Mouse (Mus musculus) fat pad, adult 2 months (tissue): ENCODE results near the gene Mrm3.

Experiments used
- DNase-seq: peaks from one replicate; pipeline ENCODE4 v3.0.0-alpha.2; 2011; ENCODE audit warnings: low read depth, low spot score; ENCODE audit errors: extremely low read depth

The Mrm3 gene

DNA sequence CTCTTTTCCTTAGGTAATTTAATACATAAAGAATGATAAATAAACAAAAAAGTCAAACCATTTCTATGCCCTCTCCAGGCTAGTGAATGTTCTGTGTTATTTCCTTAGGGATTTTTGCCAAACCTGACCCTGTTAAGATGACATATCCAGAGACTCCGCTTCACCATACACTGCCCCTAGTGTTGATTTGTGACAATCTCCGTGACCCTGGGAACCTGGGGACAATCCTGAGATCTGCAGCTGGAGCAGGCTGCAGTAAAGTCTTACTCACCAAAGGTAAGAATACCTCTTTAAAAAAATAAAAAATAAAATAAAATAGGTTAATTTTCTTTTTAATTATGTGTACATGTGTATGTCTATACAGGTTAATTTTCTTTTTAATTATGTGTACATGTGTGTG is 3.7 kb downstream of the Mrm3 start:
- no peak for DNase-seq

DNA sequence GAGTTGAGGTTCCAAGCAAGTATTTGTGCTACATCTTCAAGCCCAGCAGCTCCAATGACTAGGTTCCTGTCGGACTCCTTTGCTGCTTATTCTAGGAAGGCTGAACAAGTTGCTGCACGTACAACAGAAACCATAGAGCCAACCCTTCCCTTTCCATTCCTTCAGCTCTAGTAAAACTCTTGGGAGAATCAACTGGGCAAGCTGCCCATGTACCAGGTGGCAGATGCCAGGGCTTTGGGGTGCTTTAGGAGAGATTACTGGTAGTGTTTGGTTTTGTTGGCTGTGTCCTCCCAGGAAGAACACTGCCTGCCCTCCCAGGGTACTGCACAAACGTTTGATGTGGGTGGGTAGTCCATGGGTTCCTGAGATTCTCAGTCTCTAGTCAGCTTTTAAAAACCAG is 8.5 kb downstream of the Mrm3 start:
- DNase-seq, result peak; percentile 80

DNA sequence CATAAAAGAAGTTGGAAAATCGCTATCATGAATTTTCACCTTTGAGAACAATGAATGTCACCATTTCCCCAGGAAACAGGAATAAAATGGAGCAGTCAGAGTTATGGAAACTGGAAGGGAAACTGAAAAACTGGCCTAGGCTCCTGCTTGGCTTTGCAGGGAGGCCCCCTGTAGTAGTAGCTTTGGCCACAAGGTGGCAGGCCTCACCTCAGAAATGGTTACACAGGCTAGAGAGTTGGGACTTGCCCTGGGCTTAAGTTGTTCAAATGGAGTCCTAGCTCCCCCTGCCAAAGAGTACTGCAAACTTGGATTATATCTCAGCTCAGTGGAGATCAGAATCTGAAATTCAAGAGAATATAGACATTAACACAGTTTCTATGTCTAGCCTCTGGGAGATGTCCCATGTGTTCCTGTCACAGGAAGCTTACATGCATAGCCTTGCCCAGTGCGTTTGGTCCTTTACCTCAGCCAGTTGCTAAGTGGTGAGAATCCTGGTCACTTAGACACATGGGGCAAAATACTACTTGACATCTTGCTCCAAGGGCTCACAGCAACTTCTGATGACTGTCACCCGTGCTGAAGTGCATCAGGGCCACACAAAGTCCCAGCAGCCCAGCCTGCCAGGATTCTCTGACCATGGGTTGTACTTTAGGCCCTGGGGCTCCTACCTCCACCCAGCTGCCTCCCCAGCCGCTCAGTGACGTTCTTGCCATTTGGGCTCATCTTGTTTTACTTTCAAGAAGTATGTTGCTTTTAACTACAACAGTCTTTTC is 9.8 kb downstream of the Mrm3 start:
- no peak for DNase-seq

GRCm38 (mm10) chr11:76253918-76254264 is 10.4 kb downstream of the Mrm3 start:
- DNase-seq, result no peak

- DNase-seq, result no peak
These were observed 12.0 kb downstream of the Mrm3 start for GRCm38 (mm10) chr11:76255431-76256001.

GRCm38 (mm10) chr11:76256129-76256528 is 12.6 kb downstream of the Mrm3 start:
- no peak for DNase-seq

DNA sequence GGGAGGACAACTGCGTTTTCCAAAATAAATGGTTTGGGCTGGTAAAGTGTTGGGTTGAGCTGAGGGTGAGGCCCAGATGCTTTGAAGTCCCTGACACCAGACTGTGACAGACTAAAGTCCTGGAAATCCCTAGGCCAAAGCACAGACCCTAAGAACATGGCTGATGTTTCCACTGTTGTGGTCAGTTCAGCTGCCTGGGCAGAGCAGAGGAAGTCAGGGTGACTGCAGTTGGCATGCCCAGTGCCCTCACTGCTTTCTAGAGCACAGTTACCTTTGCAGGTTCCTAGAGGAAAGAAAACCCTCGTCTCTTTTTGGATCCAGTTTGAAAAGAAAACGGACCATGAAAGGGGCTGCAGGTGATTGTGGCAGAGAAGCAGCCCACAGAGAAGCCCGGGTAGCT is 13.9 kb downstream of the Mrm3 start:
- DNase-seq, result no peak

DNA sequence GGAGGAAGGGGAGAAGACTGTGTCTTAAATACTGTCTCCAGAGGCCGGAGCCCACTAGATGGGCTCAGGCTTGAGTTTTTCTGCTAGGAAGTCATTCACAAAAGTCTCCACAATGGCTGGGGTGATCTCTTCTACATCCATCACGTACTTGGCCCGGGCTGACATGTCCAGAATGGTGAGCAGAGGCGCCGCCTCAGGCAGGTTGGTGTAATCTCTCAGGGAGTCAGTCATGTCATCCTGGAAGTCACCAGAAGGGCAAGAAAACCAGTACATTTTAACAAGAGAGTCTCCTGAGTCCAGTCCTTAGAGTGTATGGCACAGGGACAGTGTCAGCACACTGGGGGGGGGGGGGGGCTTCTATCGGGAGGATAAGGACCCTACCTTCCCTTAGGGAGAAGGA is 15.0 kb downstream of the Mrm3 start:
- no peak for DNase-seq

GRCm38 (mm10) chr11:76260208-76261050 is 16.9 kb downstream of the Mrm3 start:
- no peak for DNase-seq

GRCm38 (mm10) chr11:76261224-76261623 is 17.7 kb downstream of the Mrm3 start:
- DNase-seq, result no peak

DNA sequence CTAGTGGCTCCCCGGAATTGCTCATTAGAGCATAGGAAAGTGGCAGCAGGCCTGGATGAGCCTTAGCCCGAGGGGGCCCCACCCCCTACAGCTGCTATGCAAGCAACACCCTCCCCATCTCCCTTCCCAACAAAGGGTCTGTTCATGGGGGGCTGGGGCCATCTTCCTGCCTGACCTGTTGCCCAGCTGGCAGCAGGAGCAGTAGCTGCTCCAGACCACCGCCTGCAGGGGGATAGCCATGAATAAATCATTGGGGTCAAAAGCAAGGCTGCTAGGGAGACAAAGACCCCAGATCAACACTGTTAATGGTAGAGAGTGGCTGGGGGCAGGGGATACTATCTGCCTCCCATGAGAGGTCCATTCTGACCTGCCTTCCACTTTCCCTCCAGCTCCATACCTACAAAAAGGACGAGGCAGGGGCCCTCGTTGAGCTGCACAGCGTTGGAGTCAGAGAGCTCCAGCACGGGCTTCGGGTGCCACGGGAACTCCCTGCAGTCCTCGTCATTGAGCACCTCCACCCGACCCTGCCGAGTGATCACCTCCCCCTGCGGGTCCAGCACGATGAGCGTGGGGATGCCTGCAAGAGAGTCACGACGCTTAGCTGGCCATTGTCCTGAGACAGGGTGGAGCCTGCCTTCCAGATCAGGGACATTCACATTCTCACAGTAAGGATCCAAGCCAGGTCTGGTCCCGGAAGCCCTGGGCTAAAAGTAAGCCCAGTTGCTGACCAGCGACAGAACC is 19.3 kb downstream of the Mrm3 start:
- no peak for DNase-seq

DNA sequence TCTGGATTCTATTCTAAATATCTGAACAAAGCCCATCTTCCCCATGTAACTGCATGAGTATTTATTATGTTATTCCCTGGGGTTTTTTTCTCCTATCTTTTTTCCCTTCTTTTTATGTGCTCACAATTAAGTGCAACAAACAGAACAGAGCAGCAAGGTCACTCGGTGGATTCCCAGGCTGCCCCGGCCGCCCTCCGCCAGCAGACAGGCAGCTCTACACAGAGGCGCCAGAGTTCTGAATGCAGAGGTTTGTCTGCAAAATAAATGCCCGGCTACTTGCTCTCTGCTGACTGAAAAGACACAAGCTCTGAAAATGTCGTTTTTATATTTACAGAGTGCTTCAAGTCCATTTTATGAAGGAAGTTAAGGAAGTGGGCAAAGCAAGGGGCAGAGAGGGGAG is 24.0 kb downstream of the Mrm3 start:
- DNase-seq, result no peak

DNA sequence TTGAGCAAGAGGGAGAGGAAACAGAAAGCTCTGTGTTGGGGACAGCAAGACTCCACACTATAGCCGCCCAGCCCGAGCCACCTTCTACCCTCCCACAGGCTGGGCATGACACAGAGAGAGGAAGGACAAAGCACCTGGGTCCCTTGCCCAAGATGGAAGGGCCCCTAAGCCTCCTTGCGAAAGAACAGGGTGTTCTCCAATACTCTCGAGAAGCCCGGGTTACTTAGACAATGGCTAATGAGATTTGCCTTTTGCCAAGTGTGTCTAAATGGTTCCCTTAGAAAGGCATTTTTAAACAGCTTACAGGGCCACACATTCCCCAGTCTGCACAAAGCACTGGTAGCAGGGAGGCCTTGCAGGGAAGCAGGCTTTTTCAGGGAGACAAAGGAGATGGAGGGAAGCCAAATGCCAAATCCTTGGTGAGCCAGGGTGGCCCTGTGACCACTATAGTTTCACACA is 24.5 kb downstream of the Mrm3 start:
- DNase-seq, result peak; percentile 85

GRCm38 (mm10) chr11:76268521-76269065 is 25.1 kb downstream of the Mrm3 start:
- DNase-seq, result no peak

GRCm38 (mm10) chr11:76272440-76272839 is 28.9 kb downstream of the Mrm3 start:
- DNase-seq, result no peak

- peak; percentile 76 for DNase-seq
These were observed 35.7 kb downstream of the Mrm3 start for GRCm38 (mm10) chr11:76278960-76279852.

DNA sequence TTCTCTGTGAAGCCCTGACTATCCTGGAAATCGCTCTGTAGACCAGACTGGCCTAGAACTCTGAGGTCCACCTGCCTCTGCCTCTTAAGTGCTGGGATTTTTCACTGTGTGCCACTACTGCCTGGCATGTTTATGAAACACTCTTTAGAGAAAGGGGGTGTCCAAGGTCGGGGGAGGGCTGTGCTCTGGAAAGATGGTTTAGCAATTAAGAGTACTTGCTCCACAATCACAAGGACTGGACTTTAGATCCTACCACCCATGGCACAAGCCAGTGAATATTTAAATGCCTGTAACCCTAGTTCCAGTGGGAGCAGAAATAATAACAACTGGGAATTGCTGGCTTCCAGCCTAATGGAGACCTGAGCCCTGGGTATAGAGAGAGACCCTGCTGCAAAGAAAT is 36.5 kb downstream of the Mrm3 start:
- no peak for DNase-seq

DNA sequence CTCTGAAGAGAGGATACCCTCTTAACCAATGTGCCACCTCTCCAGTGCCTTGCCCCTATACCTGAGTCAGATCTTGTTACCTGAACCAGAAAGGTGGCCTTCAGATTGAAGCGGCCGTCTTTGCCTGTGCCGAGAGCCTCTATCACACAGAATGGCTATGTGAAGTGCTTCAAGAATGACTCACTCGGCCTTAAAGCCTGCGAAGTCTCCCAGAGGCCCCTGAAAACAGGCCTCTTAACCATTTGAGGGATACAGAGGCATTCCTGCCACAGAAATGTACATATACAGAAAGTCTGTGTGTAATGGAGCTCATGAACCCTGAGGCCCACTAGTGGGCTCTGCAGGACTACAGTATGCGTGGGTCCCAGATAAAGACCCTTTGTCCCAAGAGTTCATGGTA is 40.3 kb downstream of the Mrm3 start:
- no peak for DNase-seq

GRCm38 (mm10) chr11:76285431-76286075 is 42.0 kb downstream of the Mrm3 start:
- no peak for DNase-seq
